Mouse (Mus musculus) brain, adult 2 months (tissue): Measurements from ENCODE around the gene Ddx21.
"Not testable (repeated sequence)": the region's sequence is repeated elsewhere in the genome, so short reads cannot be mapped to it uniquely, and the experiment has no call there.

Experiments used
- DNase-seq: peaks from one replicate; pipeline ENCODE4 v3.0.0; 2011; ENCODE audit warnings: low read depth, low spot score

The Ddx21 gene

DNA sequence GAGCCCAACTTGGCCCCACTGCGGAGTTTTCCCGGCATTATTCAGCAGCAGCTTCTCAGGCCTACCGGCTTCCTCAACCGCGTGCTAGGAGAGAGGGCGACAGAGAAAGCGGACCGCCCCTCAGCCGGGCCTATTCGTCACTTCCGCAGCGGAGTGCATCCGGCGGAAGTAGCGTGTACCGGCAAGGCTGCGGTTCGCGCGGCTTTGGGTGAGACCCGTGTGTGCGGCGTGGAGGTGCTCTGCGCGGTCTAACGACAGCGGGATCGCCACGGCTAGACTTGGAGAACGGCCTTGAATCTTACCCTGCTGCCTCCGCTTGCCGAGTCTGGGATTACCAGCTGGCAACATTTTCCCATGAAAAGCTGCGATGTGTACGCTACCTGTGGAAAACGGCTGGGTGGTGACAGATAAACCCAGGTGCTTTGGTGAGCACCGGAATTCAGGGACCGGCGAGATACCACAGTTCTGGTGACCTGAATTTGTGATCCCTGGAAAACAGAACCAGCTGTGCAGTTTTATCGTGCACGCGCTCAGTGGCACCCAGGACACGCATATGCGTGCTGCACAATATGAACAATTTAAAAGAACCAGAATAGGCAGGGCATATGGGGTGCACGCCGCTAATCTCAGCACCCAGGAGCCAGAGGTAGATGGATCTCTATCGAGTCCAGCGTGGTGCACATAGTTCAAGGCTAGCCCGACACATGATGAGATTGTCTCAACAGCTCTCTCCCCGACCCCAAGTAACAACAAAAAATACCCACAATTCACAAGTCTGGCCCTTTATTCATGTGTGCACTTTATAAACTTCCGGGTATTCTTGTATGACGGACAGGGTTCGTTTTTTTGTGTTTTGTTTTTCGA lies at the start of gene Ddx21:
Gene Ddx21 (minus strand): TSS at position 105 of the 864 bp plus-strand sequence.
- DNase-seq, result peak; percentile 96

- DNase-seq, result peak; percentile 100
Measured at GRCm38 (mm10) chr10:62650881-62651810, 49.1 kb upstream of the Ddx21 start, which contains the start of gene Ddx50. TSS of gene Ddx50 (minus strand) at chr10:62651218.

DNA sequence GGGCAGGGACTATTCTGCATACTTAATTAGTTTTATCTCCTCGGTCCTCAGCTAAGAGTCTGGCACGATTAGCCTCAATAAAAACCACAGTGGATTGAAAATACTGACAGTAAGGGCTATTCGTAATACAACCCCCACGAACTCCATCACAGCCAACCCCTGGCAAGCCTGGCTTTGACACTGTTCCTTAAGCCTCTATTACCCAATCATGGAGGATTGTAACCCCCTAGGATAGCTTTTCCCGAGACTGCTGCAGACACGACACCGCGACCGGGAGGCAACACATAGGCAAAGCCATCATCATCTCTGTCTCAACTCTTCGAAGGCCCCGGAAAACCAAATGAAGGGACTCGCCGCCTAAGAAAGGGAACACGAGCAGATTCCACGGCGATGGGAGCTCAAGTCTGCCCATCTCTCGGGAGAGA lies 48.3 kb upstream of the Ddx21 start:
- peak; percentile 26 for DNase-seq

DNA sequence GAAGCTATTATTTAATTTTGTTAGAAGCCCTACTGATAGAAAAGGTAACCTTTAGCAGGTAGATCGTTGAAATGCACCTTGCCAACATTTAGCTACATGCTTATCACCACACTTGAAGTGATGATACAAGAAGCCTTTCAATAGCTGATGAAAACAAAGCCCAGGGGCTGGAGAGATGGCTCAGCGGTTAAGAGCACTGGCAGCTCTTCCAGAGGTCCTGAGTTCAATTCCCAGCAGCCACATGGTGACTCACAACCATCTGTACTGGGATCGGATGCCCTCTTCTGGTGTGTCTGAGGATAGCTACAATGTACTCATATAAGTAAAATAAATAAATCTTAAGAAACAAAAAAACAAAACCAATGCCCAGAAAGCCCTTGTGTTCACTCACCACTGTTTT lies 2.1 kb upstream of the Ddx21 start:
- no peak for DNase-seq

DNA sequence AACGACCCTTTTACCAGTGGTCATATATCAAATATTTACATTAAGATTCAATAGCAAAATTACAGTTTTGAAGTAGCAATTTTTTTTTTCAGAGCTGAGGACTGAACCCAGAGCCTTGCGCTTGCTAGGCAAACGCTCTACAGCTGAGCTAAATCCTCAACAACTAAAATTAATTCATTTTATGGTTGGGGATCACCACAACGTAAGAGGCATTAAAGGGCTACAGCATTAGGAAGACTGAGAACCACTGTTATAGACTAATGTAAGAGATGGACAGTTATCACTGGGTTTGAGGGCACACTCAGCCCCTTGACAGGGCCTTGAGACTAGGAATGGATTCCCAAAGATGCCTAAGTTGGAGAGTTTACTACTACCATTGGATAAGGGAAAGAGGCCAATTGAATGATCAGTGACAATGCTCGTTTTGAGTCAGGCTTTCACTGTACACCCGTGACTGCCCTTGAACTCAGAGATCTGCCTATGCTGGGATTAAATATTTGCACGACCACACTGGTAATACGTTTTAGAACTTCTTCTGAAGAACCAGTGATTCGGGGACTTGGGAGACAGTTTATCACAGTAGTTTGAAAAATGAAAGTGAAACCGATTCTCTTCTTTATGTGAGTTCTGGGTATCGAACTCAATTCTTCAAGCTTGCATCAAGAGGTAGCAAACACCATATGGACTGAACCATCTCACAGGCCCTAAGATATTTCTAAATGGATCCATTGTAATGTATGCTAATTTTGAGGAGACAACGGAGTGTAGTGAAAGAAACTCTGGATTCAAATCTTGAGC lies 1.4 kb upstream of the Ddx21 start:
- no peak for DNase-seq

DNA sequence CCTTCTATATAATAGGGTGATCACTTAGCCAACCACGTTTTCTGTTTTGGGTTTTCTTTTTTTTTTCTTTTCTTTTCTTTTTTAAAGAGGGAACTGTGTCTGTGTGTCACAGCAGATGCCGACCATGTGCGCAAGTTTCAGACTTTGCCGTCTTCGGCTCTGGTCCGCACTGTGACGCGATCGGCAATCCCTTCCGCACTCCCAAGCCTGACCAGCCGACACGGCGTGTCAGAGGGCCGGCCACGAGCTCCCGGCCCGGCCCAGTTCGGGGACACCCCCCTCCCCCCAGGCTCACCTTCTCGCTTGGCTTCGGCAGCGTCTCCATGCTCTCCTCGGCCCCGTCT lies 276 bp downstream of the Ddx21 start:
- DNase-seq, result no peak

- DNase-seq, result peak; percentile 19
Measured at GRCm38 (mm10) chr10:62601053-62601791, 859 bp downstream of the Ddx21 start.

- no peak for DNase-seq
Measured at GRCm38 (mm10) chr10:62600056-62600455, 2.0 kb downstream of the Ddx21 start.

DNA sequence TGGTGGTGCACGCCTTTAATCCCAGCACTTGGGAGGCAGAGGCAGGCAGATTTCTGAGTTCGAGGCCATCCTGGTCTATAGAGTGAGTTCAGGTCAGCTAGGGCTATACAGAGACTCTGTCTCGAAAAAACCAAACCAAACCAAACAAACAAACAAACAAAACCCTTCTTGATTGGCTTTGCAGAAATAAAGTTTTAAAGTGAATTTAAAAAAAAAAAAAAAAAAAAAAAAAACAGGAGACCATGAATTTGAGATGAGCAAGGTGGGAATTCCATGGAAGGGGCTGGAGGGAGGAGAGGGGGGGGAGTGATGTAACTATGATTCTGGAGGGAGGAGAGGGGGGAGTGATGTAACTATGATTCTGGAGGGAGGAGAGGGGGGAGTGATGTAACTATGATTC lies 2.8 kb downstream of the Ddx21 start:
- not testable (repeated sequence) for DNase-seq

GRCm38 (mm10) chr10:62592496-62592895 lies 9.6 kb downstream of the Ddx21 start:
- DNase-seq, result no peak

DNA sequence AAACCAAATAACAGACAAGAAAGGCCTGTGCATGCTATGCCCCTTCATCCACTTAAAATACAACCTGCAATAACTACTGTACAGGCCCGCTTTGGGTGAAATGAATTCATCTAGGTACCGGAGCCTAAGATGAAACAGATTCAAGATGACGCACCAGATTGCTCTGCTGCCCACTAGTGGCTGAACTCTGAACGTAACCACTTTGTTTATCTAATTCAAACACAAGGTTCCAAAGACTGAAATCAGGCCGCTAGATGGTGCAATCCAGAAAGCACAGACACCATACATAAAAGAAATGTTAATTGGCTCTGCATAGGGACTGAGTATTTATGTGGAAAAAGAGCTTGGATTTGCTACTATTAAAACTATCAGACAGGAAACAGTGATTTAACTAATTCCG lies 11.9 kb downstream of the Ddx21 start:
- DNase-seq, result peak; percentile 96

DNA sequence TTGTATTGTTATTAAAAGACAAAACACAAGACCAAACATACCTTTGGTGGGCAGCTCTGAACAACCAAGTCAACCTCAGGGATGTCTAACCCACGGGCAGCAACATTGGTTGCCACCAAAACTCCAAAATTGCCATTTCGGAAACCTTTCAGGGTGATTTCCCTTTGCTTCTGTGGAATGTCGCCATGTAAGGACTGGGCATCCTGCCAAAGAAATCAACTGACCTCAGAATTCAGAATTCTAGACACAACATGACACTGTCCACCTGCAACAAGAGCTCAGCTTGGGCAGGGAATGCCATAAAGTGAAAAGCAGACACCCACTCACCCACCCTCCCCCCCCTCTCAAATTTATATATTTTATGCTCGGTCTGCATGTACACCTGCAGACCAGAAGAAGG lies 13.5 kb downstream of the Ddx21 start:
- DNase-seq, result peak; percentile 15

DNA sequence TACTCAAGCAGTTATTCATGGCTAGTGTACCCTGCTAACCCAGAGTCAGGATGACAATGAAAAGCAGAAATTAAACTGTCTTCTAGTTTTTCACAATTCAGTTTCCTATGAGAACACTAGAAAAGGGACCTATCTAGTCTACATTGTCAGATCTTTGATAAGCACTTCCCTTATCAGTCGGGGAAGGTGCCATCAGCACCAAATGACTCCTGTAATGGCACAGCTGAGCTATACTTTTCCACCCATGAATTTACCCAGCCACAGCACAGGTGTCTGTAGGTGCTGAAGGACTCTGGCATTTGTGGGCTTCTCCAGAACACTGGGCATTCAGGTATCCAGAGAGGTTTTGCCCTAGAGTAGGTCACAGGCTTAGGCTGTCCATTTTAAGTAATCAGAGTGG lies 18.8 kb downstream of the Ddx21 start:
- no peak for DNase-seq

DNA sequence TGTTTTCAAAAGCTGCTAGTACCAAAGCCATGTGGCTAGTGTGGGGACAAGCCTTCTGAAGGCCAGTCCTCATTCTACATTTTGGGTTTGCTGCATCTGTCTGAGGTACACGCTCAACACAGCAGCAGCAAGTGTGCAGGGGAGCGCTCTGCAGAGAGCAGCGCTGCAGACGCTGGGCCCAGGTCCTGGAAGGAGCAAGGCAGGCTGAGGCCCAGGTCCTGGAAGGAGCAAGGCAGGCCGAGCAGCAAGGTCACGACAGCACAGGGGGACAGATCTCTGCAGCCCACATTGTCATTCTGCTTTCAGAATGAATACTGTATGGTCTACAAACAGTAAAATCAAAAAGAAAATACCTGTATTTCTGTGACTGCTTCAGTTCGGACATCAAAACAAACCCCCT lies 19.4 kb downstream of the Ddx21 start:
- no peak for DNase-seq

GRCm38 (mm10) chr10:62582263-62582662 lies 19.8 kb downstream of the Ddx21 start:
- DNase-seq, result no peak

- DNase-seq, result not testable (repeated sequence)
Measured at GRCm38 (mm10) chr10:62579129-62579528, 23.0 kb downstream of the Ddx21 start.

- DNase-seq, result peak; percentile 100
Measured at GRCm38 (mm10) chr10:62578338-62579100, 23.6 kb downstream of the Ddx21 start, which contains the start of gene Kif1bp. TSS of gene Kif1bp (minus strand) at chr10:62578457.

DNA sequence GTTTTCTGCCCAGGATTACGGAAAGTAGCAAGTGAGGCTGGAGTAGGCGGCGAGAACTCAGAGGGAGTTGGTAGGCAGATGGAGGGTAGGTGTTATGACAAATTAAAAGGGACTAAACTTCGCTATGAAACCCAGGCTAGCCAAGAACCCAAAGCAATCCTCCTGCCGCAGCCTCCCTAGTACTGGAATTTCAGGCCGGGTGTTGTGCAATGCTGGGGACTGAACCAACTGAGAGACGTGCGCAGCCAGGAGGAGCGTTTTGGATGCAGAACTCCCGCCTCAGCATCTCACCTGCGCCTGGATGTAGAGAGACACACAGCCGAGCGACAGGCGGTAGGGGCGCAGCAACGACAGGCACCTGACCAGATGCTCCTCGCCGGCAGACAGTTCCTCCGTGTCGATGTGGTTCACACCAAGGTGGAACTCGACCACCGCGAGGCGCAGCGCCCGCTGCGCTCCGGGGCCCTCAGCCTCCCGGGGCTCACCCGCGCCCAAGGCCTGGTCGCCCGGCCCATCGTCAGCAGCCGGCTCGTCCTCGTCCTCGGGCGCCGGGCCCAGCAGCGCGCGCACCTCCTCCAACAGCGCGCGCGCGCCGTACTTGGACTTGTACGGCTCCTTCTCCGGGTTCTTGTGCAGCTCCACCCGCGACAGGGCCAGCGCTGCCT lies 24.3 kb downstream of the Ddx21 start:
- peak; percentile 67 for DNase-seq

GRCm38 (mm10) chr10:62575001-62575400 lies 27.1 kb downstream of the Ddx21 start:
- DNase-seq, result no peak
